Mouse (Mus musculus): Measurements from ENCODE around the gene Clcn6. TPM values are rescaled to one million over a fixed set of nuclear protein-coding genes. Genes with fewer than 3 reads are reported as not detected.
A peak's percentile ranks its signal among the peaks of the same experiment; 100 is the strongest.

Clcn6 gene
- polyA plus RNA-seq, 1 experiment from 2014 or later, result 21.6 TPM

DNA sequence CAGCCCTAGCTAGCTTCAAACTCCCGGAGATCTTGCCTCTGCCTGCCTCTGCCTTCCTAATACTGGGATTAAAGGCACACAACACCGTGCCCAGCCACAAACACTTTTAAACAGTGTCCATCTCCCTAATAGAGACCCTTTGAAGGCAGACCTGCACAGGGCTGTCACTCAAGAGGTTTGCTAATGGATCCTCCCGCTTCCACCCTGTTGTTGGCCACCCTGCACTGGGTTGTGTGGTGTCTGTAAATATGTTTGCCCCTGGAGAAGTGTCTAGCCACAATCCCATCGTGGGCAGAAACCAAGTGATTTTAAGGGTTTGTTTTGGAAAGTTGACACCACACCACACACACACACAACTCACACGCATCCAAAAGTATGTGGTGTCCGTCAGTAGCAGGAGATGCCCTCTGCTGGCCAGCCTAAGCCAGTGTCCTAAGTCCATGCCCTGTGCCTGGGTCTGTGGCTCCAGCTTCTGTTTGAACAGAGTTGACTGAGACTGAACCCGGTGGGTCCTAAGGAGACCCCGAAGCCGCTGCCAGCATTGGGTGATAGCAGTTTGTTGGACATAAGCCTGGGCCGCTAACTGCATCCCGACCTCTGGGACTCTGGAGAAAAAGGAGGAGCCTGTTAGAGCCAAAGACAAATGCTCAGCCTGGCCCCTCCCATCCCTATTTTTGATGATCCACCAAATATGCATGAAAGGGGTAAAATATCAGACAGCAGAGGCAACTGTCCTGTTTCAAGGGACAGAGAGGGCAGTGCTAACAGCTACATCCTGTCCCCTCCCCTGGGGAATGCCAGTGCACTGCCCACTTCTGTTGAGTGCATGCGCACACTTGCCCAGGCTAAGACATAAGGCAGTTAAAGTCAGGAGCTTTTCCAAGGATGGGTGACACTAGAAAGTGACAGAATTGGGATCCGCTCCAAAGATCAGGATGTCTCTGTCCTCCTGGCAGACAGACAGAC, 21.8 kb upstream of the Clcn6 start:
- Histone ChIP-seq H3K27me3 (no peaks in the 10 kb centered on the region), H3K4me3 (no peak overlapping the region), H3K9me3 (replicated peaks) (no peaks in the 10 kb centered on the region), H3K9ac (no peak overlapping the region), H3K4me1 (no peaks in the 10 kb centered on the region), H3K4me2 (no peak overlapping the region), H3K27ac (no peak overlapping the region), H3K36me3 (ENCODE audit: poor library complexity, severe bottlenecking) (peaks cover 38% of the 10 kb centered on the region)
- WGBS, result 57% methylated on average over 13 of the region's 13 CpGs
- peak; percentile 64; the same call in 1 of the 2 replicates for ATAC-seq

DNA sequence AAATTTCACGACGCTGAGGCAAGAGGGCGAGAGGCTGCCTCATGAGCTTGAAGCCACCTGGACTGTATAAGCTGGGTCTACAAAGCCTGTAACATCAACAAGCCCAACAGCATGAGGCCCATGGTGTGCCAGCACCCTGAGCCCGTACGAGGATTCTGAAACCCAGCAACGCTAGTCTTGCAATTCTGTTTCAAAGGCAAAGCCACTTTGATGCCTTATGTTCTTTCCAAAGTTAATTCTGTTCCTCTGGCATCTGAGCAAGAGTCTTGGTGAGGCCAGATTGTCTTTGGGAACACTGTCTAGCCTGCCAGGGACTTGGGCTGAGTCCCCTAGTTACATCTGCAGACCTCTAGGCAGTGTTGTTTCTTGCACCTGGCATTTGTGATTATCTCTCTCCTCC, 20.4 kb upstream of the Clcn6 start:
- no peaks in the 10 kb centered on the region for H3K4me1 ChIP-seq
- WGBS, result 91% methylated on average over 6 of the region's 6 CpGs
- H3K9me3 ChIP-seq (replicated peaks), result no peaks in the 10 kb centered on the region
- no peaks in the 10 kb centered on the region for H3K27me3 ChIP-seq
- H3K27ac ChIP-seq, result no peak overlapping the region
- no peak overlapping the region for H3K4me3 ChIP-seq
- peaks cover 52% of the 10 kb centered on the region for H3K36me3 ChIP-seq (ENCODE audit: poor library complexity, severe bottlenecking)
- H3K4me2 ChIP-seq, result no peak overlapping the region
- H3K9ac ChIP-seq, result no peak overlapping the region
- ATAC-seq, result no peak

DNA sequence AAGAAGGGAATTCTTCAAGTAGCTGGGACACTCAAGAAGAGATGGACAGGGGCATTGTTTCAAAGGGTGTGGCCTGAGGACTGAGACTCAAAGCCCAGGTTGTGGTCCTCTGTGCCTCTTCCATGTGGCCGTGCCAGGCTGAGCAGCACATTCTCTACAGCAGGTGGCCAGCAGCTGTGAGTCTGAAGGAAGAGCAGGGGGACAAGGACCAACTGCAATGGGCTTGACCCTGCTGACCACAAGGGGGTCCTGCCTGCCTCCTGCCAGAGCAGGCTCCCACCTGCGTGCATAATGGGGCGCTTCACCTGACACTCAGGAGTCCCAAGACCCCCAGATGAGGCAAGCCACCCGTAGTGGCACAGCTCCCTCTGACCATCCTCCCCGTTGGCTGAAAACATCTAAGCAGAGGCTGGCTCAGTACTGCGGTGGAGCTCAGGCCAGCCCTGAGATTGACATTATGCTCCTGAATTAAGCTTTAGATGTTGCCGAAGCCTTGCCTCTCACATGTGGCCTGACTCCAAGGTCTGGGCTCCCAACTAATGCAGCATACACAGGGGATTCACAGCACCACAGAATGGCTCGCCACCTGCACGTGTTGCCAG, 19.7 kb upstream of the Clcn6 start:
- no peaks in the 10 kb centered on the region for H3K9me3 ChIP-seq (replicated peaks)
- no peak overlapping the region for H3K27ac ChIP-seq
- WGBS, result 92% methylated on average over 9 of the region's 9 CpGs
- H3K9ac ChIP-seq, result no peak overlapping the region
- no peaks in the 10 kb centered on the region for H3K4me1 ChIP-seq
- H3K36me3 ChIP-seq (ENCODE audit: poor library complexity, severe bottlenecking), result peaks cover 59% of the 10 kb centered on the region
- no peaks in the 10 kb centered on the region for H3K27me3 ChIP-seq
- no peak overlapping the region for H3K4me2 ChIP-seq
- no peak for ATAC-seq
- no peak overlapping the region for H3K4me3 ChIP-seq

DNA sequence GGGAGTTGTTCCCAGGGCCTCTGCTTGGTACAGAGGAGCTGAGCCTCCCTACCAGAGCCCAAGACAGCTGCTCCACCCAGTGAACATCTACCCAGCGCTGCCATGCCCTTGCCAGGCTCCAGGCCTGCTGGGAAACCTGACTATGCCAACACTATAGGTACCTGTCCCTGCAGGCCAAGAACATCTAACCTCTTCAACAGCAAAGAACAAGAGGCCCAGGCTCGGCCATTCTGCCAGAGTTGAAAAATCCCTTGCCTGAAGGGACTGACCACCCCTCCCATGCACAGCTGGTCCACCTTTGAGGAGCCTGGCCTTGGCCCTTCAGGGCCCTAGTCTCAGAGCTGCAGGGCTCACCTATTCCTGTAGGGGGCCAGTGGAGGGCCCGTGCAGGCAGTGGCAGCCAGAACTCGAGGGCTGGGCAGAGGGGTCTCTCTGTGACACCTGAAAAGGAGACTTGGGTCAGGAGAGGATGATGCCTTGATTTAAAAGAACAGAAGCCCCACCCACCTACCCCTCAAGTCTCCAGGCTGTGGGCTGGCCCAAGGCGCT, 19.1 kb upstream of the Clcn6 start:
- H3K9ac ChIP-seq, result no peak overlapping the region
- WGBS, result 65% methylated on average over 5 of the region's 5 CpGs
- no peaks in the 10 kb centered on the region for H3K9me3 ChIP-seq (replicated peaks)
- no peak overlapping the region for H3K4me3 ChIP-seq
- no peak overlapping the region for H3K4me2 ChIP-seq
- H3K4me1 ChIP-seq, result no peaks in the 10 kb centered on the region
- no peak for ATAC-seq
- H3K36me3 ChIP-seq (ENCODE audit: poor library complexity, severe bottlenecking), result peaks cover 65% of the 10 kb centered on the region
- no peaks in the 10 kb centered on the region for H3K27me3 ChIP-seq
- no peak overlapping the region for H3K27ac ChIP-seq

DNA sequence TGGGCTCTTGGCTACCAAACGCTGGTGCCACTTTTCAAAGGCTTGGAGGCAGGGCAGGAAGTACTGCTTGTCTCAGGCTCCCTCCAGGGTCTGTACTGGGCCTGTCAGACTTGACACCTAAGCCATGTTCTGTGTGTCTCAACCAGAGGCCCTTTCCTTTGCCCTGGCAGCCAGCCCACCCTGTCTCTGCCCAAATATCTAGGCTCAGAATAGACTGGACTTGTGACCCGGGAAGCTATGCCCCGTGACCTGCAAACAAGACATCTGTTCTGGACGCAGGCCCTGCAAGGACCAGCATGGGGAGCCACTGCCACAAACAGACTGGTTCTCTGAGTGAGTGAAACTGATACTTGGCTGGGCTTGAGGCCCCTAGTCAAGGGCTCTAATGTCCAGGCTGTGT, 18.2 kb upstream of the Clcn6 start:
- Histone ChIP-seq H3K27ac (no peak overlapping the region), H3K9me3 (replicated peaks) (no peaks in the 10 kb centered on the region), H3K4me3 (no peak overlapping the region), H3K27me3 (no peaks in the 10 kb centered on the region), H3K4me2 (no peak overlapping the region), H3K4me1 (no peaks in the 10 kb centered on the region), H3K9ac (no peak overlapping the region), H3K36me3 (ENCODE audit: poor library complexity, severe bottlenecking) (peaks cover 74% of the 10 kb centered on the region)
- 95% methylated on average over 4 of the region's 4 CpGs for WGBS
- no peak for ATAC-seq

DNA sequence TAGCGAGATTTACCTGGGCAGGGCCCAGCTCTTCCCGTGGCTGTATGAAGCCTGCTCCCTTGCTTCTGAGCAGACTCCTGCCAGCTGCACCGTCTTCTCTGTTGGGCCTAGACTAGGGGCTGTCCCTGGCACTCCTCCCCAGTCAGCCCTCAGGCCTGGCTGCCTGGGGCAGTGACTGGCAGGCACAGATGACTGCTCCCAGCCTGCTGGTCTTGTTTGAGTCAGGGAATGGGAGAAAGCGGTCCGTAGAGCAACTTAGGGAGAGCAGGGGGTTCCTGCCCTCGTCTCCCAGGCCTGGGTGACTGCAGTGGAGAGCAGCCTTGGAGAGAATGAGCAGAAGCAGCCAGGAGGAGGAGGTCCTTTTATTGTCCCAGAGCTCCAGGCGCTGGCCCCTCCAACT, 17.6 kb upstream of the Clcn6 start:
- WGBS, result 89% methylated on average over 7 of the region's 7 CpGs
- H3K4me3 ChIP-seq, result no peak overlapping the region
- no peak overlapping the region for H3K4me2 ChIP-seq
- H3K9me3 ChIP-seq (replicated peaks), result no peaks in the 10 kb centered on the region
- no peaks in the 10 kb centered on the region for H3K4me1 ChIP-seq
- H3K9ac ChIP-seq, result no peak overlapping the region
- ATAC-seq, result no peak
- H3K27me3 ChIP-seq, result no peaks in the 10 kb centered on the region
- H3K27ac ChIP-seq, result no peak overlapping the region
- H3K36me3 ChIP-seq (ENCODE audit: poor library complexity, severe bottlenecking), result peaks cover 80% of the 10 kb centered on the region

DNA sequence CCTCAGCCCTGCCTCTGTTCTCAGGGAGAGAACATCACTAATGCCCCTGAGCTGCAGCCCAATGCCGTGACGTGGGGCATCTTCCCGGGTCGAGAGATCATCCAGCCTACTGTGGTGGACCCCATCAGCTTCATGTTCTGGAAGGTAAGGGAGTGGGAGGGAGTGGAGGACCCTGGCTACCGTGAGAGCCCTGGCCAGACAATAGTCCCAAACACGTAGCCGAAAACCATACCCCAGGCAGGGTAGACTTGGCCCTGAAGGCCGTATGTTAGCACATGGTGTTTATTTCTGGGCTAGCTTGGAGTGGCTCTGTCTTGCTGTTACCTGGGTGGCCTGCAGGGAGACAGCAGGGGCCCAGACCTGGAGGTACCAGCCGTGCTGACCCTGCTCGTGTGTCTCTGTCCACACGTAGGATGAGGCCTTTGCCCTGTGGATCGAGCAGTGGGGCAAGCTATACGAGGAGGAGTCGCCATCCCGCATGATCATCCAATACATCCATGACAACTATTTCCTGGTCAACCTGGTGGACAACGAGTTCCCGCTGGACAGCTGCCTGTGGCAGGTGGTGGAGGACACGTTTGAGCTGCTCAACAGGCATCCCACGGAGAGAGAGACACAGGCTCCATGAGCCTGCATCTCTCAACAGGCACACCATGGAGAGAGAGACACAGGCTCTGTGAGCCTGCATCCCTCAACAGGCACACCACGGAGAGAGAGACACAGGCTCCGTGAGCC, 16.5 kb upstream of the Clcn6 start:
- H3K4me1 ChIP-seq, result no peaks in the 10 kb centered on the region
- no peak for ATAC-seq
- H3K36me3 ChIP-seq (ENCODE audit: poor library complexity, severe bottlenecking), result peaks cover 91% of the 10 kb centered on the region
- H3K9me3 ChIP-seq (replicated peaks), result no peaks in the 10 kb centered on the region
- H3K27ac ChIP-seq, result no peak overlapping the region
- H3K4me3 ChIP-seq, result no peak overlapping the region
- H3K4me2 ChIP-seq, result no peak overlapping the region
- no peak overlapping the region for H3K9ac ChIP-seq
- WGBS, result 91% methylated on average over 21 of the region's 21 CpGs
- no peaks in the 10 kb centered on the region for H3K27me3 ChIP-seq

DNA sequence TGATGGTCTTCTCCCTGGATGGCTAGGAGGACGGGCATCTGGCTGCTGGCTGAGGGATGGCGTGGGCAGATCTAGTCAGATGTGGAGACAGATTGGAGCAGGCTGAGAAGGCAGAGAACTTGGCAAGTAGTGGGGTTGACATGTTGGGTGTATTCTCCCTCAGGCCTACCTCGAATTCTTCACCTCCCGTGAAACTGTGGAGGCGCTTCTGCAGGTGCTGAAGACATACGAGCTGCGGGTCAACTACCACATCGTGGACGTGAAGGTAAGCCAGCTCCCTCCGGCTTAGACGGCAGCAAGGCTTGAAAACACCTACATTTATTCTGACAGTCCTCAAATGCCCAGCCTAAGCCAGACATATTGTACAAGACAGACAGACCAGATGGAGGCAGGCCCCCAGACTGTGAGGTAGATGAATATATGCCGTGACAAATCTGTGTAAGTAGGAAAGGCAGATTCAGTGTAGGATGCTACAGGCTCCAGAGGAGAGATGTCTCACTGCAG, 14.8 kb upstream of the Clcn6 start:
- Histone ChIP-seq H3K36me3 (ENCODE audit: poor library complexity, severe bottlenecking) (peaks cover 100% of the 10 kb centered on the region), H3K4me2 (no peak overlapping the region), H3K27me3 (no peaks in the 10 kb centered on the region), H3K9ac (no peak overlapping the region), H3K9me3 (replicated peaks) (no peaks in the 10 kb centered on the region), H3K4me1 (no peaks in the 10 kb centered on the region), H3K27ac (peak overlapping the region; percentile 51), H3K4me3 (no peak overlapping the region)
- ATAC-seq, result no peak; the same call in 1 of the 2 replicates
- 91% methylated on average over 12 of the region's 12 CpGs for WGBS

DNA sequence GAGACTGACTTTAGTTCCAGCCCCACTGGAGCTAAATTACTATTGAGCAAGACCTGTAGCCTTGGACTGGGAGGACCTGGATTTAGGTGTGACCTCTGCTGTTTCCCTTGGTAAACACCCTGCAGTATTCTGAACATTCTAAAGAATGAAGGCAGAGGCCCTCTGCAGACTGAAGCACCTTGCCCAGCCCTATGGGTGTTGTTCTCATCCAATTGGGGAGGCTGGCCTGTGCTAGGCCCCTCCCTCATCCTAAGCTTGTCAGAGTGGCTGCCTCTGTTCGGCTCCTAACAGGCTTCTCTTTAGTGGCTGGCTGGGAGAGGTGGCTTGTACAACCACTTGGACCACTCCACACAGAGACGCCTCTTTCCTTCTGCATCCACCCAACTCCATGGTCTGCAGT, 14.4 kb upstream of the Clcn6 start:
- H3K9ac ChIP-seq, result no peak overlapping the region

DNA sequence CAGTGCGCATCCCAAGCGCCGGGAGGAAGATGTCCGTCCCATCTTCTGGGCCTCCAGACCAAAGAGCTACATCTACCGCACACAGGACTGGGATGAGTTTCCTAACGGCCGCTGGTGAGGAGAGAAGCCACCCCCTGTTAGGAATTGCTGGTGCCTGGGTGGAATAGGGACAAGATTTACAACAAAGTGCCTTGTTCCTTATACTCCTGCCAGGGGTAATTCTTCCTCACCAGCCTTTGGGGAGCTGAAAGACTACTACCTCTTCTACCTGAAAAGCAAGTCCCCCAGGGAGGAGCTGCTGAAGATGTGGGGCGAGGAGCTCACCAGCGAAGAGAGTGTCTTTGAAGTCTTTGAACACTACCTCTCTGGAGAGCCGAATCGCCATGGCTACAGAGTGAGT, 13.3 kb upstream of the Clcn6 start:
- Histone ChIP-seq H3K27ac (no peak overlapping the region), H3K9ac (no peak overlapping the region), H3K9me3 (replicated peaks) (no peaks in the 10 kb centered on the region), H3K36me3 (ENCODE audit: poor library complexity, severe bottlenecking) (peaks cover 94% of the 10 kb centered on the region), H3K4me3 (no peak overlapping the region), H3K4me2 (no peak overlapping the region), H3K4me1 (no peaks in the 10 kb centered on the region), H3K27me3 (no peaks in the 10 kb centered on the region)
- WGBS, result 87% methylated on average over 11 of the region's 11 CpGs
- no peak for ATAC-seq

More for the DNA sequence above, 14.4 kb upstream of the Clcn6 start:
- 57% methylated on average over 2 of the region's 2 CpGs for WGBS
- Histone ChIP-seq H3K36me3 (ENCODE audit: poor library complexity, severe bottlenecking) (peaks cover 100% of the 10 kb centered on the region), H3K4me3 (no peak overlapping the region), H3K27ac (no peak overlapping the region), H3K4me2 (no peak overlapping the region), H3K4me1 (no peaks in the 10 kb centered on the region), H3K9me3 (replicated peaks) (no peaks in the 10 kb centered on the region), H3K27me3 (no peaks in the 10 kb centered on the region)
- no peak for ATAC-seq

DNA sequence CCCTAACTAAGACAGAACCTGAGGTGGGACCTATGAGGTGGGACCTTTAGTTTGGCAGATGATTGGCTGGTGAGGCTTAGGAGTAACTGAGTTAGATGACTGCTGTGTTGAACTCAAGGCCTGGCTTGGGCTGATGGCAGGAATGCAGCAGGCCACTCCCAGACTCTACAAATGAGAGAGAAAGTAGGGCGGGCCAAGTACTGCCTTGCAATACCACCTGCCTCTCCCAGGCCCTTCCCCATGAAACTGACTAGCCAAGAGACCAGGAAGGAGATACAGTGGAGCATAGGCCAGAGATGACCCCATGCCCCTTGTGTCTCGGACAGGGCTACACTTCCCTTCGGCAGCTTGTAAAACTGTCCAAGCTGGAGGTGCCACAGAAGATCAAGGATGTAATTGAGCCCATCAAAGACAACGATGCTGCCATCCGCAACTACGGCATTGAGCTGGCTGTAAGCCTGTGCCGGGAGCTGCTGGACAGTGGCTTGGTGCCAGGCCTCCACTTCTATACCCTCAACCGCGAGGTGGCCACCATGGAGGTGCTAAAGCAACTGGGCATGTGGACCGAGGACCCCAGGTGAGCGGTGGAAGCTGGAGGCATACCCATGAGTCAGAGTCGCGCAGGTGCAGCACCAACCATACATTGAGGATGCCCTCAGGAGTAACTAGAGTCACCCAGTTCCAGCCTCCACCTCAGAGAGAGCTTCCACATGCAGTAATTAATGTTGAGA, 12.6 kb upstream of the Clcn6 start:
- Histone ChIP-seq H3K27ac (no peak overlapping the region), H3K9me3 (replicated peaks) (no peaks in the 10 kb centered on the region)

More for the DNA sequence above, 12.6 kb upstream of the Clcn6 start:
- 96% methylated on average over 13 of the region's 13 CpGs for WGBS
- peaks cover 87% of the 10 kb centered on the region for H3K36me3 ChIP-seq (ENCODE audit: poor library complexity, severe bottlenecking)
- H3K4me3 ChIP-seq, result no peak overlapping the region
- no peak for ATAC-seq
- H3K27me3 ChIP-seq, result no peaks in the 10 kb centered on the region
- H3K9ac ChIP-seq, result no peak overlapping the region
- no peak overlapping the region for H3K4me2 ChIP-seq
- H3K4me1 ChIP-seq, result no peaks in the 10 kb centered on the region

All from forebrain, embryonic 13.5 days (tissue).